Mouse (Mus musculus) macrophage (primary cell): Measurements from ENCODE around the gene 1700001K19Rik. TPM values are rescaled to one million over a fixed set of nuclear protein-coding genes. Genes with fewer than 3 reads are reported as not detected.

Experiments used
- H3K27ac ChIP-seq: fragments of 350-480 bp; formaldehyde crosslinking; 2 replicates; pipeline ENCODE4 v1.9.0; 2021
- H3K36me3 ChIP-seq: fragments of 350-480 bp; formaldehyde crosslinking; 2 replicates; pipeline ENCODE4 v1.9.0; 2021; ENCODE audit errors: inconsistent target
- H3K4me3 ChIP-seq: fragments of 350-480 bp; formaldehyde crosslinking; 2 replicates; pipeline ENCODE4 v1.9.0; 2021; ENCODE audit errors: inconsistent target
- H3K79me2 ChIP-seq: fragments of 350-480 bp; formaldehyde crosslinking; 2 replicates; pipeline ENCODE4 v1.9.0; 2021; ENCODE audit errors: inconsistent target
- WGBS: methylation state at CpG from one replicate; pipeline ENCODE4 v1.1.7; 2026; ENCODE audit warnings: inconsistent platforms; ENCODE audit not compliant: missing documents; 5-methylcytosine and 5-hydroxymethylcytosine counted together
- polyA plus RNA-seq: library from polyadenylated mRNA; stranded (reverse); fragments of 250-400 nt; gene quantifications from 3 replicates; pipeline ENCODE4 v1.2.4, GENCODE M21; 2018; ENCODE audit warnings: inconsistent platforms

The 1700001K19Rik gene
- polyA plus RNA-seq, 1 experiment from 2014 or later = not detected

GRCm38 (mm10) chr12:110683580-110683979, 1.2 kb upstream of the 1700001K19Rik start:
- no peak overlapping the region for H3K27ac ChIP-seq
- WGBS = no CpG with 5 or more reads among the region's 1 CpGs
- H3K36me3 ChIP-seq = no peaks in the 10 kb centered on the region
- no peak overlapping the region for H3K4me3 ChIP-seq
- no peaks in the 10 kb centered on the region for H3K79me2 ChIP-seq

- no peaks in the 10 kb centered on the region for H3K36me3 ChIP-seq
- WGBS = 23% methylated on average over 3 of the region's 3 CpGs
- no peak overlapping the region for H3K27ac ChIP-seq
- no peaks in the 10 kb centered on the region for H3K79me2 ChIP-seq
- H3K4me3 ChIP-seq = no peak overlapping the region
Measured at GRCm38 (mm10) chr12:110681878-110682277, 541 bp downstream of the 1700001K19Rik start.

- H3K79me2 ChIP-seq = no peaks in the 10 kb centered on the region
- H3K36me3 ChIP-seq = no peaks in the 10 kb centered on the region
- H3K4me3 ChIP-seq = no peak overlapping the region
- 79% methylated on average over 7 of the region's 7 CpGs for WGBS
- no peak overlapping the region for H3K27ac ChIP-seq
Measured at GRCm38 (mm10) chr12:110681191-110681590, 1.2 kb downstream of the 1700001K19Rik start.

GRCm38 (mm10) chr12:110674243-110674642, 8.2 kb downstream of the 1700001K19Rik start:
- 59% methylated on average over 5 of the region's 5 CpGs for whole genome bisulfite sequencing
- Histone ChIP-seq H3K79me2 (no peaks in the 10 kb centered on the region), H3K27ac (no peak overlapping the region), H3K36me3 (no peaks in the 10 kb centered on the region), H3K4me3 (no peak overlapping the region)

- Histone ChIP-seq H3K27ac (no peak overlapping the region), H3K79me2 (no peaks in the 10 kb centered on the region), H3K36me3 (peaks cover 61% of the 10 kb centered on the region), H3K4me3 (no peak overlapping the region)
- 86% methylated on average over 13 of the region's 13 CpGs for WGBS
Measured at GRCm38 (mm10) chr12:110667466-110668077, 14.8 kb downstream of the 1700001K19Rik start.

- no peaks in the 10 kb centered on the region for H3K79me2 ChIP-seq
- H3K36me3 ChIP-seq = peaks cover 99% of the 10 kb centered on the region
- H3K4me3 ChIP-seq = no peak overlapping the region
- 93% methylated on average over 14 of the region's 14 CpGs for WGBS
- no peak overlapping the region for H3K27ac ChIP-seq
Measured at GRCm38 (mm10) chr12:110661746-110662145, 20.7 kb downstream of the 1700001K19Rik start.

- no peaks in the 10 kb centered on the region for H3K79me2 ChIP-seq
- H3K27ac ChIP-seq = no peak overlapping the region
- WGBS = 97% methylated on average over 16 of the region's 17 CpGs
- no peak overlapping the region for H3K4me3 ChIP-seq
- H3K36me3 ChIP-seq = peaks cover 100% of the 10 kb centered on the region
Measured at GRCm38 (mm10) chr12:110651464-110651863, 31.0 kb downstream of the 1700001K19Rik start.

GRCm38 (mm10) chr12:110650241-110650641, 32.2 kb downstream of the 1700001K19Rik start:
- H3K27ac ChIP-seq = no peak overlapping the region
- H3K79me2 ChIP-seq = no peaks in the 10 kb centered on the region
- no peak overlapping the region for H3K4me3 ChIP-seq
- H3K36me3 ChIP-seq = peaks cover 98% of the 10 kb centered on the region
- WGBS = 87% methylated on average over 8 of the region's 8 CpGs

- Histone ChIP-seq H3K79me2 (no peaks in the 10 kb centered on the region), H3K27ac (no peak overlapping the region), H3K4me3 (no peak overlapping the region), H3K36me3 (peaks cover 100% of the 10 kb centered on the region)
- 97% methylated on average over 13 of the region's 13 CpGs for WGBS
Measured at GRCm38 (mm10) chr12:110637507-110638114, 44.8 kb downstream of the 1700001K19Rik start.

- H3K4me3 ChIP-seq = no peak overlapping the region
- no peaks in the 10 kb centered on the region for H3K79me2 ChIP-seq
- H3K36me3 ChIP-seq = peaks cover 100% of the 10 kb centered on the region
- WGBS = 97% methylated on average over 11 of the region's 12 CpGs
- H3K27ac ChIP-seq = no peak overlapping the region
Measured at GRCm38 (mm10) chr12:110636293-110636692, 46.1 kb downstream of the 1700001K19Rik start.

- Histone ChIP-seq H3K4me3 (no peak overlapping the region), H3K36me3 (peaks cover 100% of the 10 kb centered on the region), H3K27ac (no peak overlapping the region), H3K79me2 (no peaks in the 10 kb centered on the region)
- 94% methylated on average over 11 of the region's 11 CpGs for WGBS
Measured at GRCm38 (mm10) chr12:110630056-110630455, 52.4 kb downstream of the 1700001K19Rik start.

Other genes starting within 250 kb of the 1700001K19Rik start
- 110 to 139 TPM (median 129 TPM) in 3 replicates for gene Ppp2r5c, start 235.5 kb downstream of the 1700001K19Rik start, polyA plus RNA-seq
- 102 to 142 TPM (median 104 TPM) in 3 replicates for gene Dync1h1, start 81.2 kb downstream of the 1700001K19Rik start, polyA plus RNA-seq
- gene Hsp90aa1, start 20.1 kb upstream of the 1700001K19Rik start, polyA plus RNA-seq = 118 to 318 TPM (median 290 TPM) in 3 replicates
- gene Wdr20, start 55.3 kb upstream of the 1700001K19Rik start, polyA plus RNA-seq = 20.2 to 22.2 TPM (median 20.6 TPM) in 3 replicates
- gene Mok, start 158.3 kb upstream of the 1700001K19Rik start, polyA plus RNA-seq = 0.96 to 4.8 TPM (median 3.3 TPM) in 3 replicates
- gene Zfp839, start 167.6 kb upstream of the 1700001K19Rik start, polyA plus RNA-seq = 7.8 to 12.1 TPM (median 10.8 TPM) in 3 replicates
- 21.8 to 58.2 TPM (median 41.8 TPM) in 3 replicates for gene Cinp, start 206.5 kb upstream of the 1700001K19Rik start, polyA plus RNA-seq
- 6.3 to 9.4 TPM (median 7.8 TPM) in 3 replicates for gene Tecpr2, start 206.6 kb upstream of the 1700001K19Rik start, polyA plus RNA-seq